8 mouse cellular contexts compared by ENCODE assay signal in genomic region chr15:88662111-88662850, GRCm38 (mm10).
DNase-seq lines count a peak whose midpoint lies in the region; ATAC-seq lines count a peak whose summit lies in the region.

No protein-coding gene starts in this region.

- no peak overlapping the region for H3K9ac ChIP-seq in embryonic facial prominence, embryonic 12.5 days
- no peak overlapping the region for H3K9ac ChIP-seq in heart, embryonic 16.5 days (ENCODE audit: low read length)

- no peak for ATAC-seq in CD4-positive, CD25-positive, alpha-beta regulatory T cell, adult 4 months
- no peak for ATAC-seq in embryonic facial prominence, embryonic 12.5 days (ENCODE audit: insufficient number of reproducible peaks, insufficient read depth, low FRiP score, low TSS enrichment)
- ATAC-seq in heart, embryonic 16.5 days (replicated peaks; ENCODE audit: extremely low read depth, insufficient read depth, low FRiP score): peak; percentile 6; the same call in 1 of the 2 replicates
- ATAC-seq in megakaryocyte, adult 5-6 weeks (ENCODE audit: poor library complexity, severe bottlenecking): peak; percentile 64

- H3K27ac ChIP-seq in embryonic facial prominence, embryonic 12.5 days: no peak overlapping the region
- H3K27ac ChIP-seq in heart, embryonic 16.5 days (ENCODE audit: low read length): no peak overlapping the region

- no peaks in the 10 kb centered on the region for H3K4me1 ChIP-seq in embryonic facial prominence, embryonic 12.5 days
- no peaks in the 10 kb centered on the region for H3K4me1 ChIP-seq in heart, embryonic 16.5 days (ENCODE audit: control insufficient read depth, insufficient read depth, low read length)

- no peak overlapping the region for H3K4me3 ChIP-seq in embryonic facial prominence, embryonic 12.5 days
- no peak overlapping the region for H3K4me3 ChIP-seq in heart, embryonic 16.5 days (ENCODE audit: low read length)

- H3K9me3 ChIP-seq in embryonic facial prominence, embryonic 12.5 days: no peaks in the 10 kb centered on the region
- H3K9me3 ChIP-seq in heart, embryonic 16.5 days (replicated peaks; ENCODE audit: control insufficient read depth, low read length): no peaks in the 10 kb centered on the region

- peaks cover 6% of the 10 kb centered on the region; the same call in 1 of the 2 replicates for H3K27me3 ChIP-seq in embryonic facial prominence, embryonic 12.5 days
- 0 out of 2 replicates have a peak, but pooled peaks cover 4% of the 10 kb centered on the region for H3K27me3 ChIP-seq in heart, embryonic 16.5 days (ENCODE audit: control insufficient read depth, insufficient read depth, low read length)

- DNase-seq in CD4-positive, CD25-positive, alpha-beta regulatory T cell, adult 2 months (ENCODE audit: low read depth, low spot score): peak; percentile 53
- DNase-seq in adrenal gland, adult 2 months: peak; percentile 49
- peak; percentile 75 to 79 for DNase-seq in kidney, postnatal 4 days
- peak; percentile 50 for DNase-seq in right cerebral cortex, postnatal 25 days

- H3K4me2 ChIP-seq in embryonic facial prominence, embryonic 12.5 days (replicated peaks): peak overlapping the region; percentile 16; the same call in 1 of the 2 replicates
- peak overlapping the region; percentile 43 for H3K4me2 ChIP-seq in heart, embryonic 16.5 days (ENCODE audit: low read depth, low read length)

- H3K36me3 ChIP-seq in embryonic facial prominence, embryonic 12.5 days: no peaks in the 10 kb centered on the region
- H3K36me3 ChIP-seq in heart, embryonic 16.5 days (ENCODE audit: control insufficient read depth, insufficient read depth): no peaks in the 10 kb centered on the region

- 8% methylated on average over 22 of the region's 22 CpGs for WGBS in embryonic facial prominence, embryonic 12.5 days
- 6% methylated on average over 22 of the region's 22 CpGs for WGBS in heart, embryonic 16.5 days

Comparison
In these comparisons a context has a peak if more than half of its experiments do, and no peak if none do; other contexts are left out.
1. ATAC-seq: peak in heart, embryonic 16.5 days (single experiment) and megakaryocyte, adult 5-6 weeks (single experiment); none in CD4-positive, CD25-positive, alpha-beta regulatory T cell, adult 4 months (single experiment) and embryonic facial prominence, embryonic 12.5 days (single experiment).
2. Peak in every context shown above with its lines, with median percentiles within 50 percentile points of each other: DNase-seq.